In the genomic region with DNA sequence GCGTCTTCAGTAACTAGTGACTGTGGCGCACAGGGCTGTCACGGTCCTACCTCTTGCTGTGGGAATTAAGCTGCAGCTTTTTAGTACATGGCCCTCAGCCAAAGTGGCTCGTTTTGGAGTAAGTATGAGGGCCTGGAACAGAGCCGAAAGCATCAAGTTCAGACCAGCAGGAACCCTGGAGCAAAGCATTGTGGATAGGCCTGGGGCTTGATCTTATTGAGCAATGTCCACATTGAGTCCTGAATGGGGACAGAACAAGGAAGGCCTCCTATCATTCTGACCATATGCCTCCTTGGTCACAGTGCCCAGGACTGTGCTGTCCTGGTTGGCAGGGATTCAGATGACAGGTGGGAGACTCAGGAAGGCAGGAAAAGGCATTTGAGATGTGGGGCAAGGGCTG, we compare ENCODE assay signal across 13 mouse cellular contexts. TPM values are rescaled to one million over a fixed set of nuclear protein-coding genes. Genes with fewer than 3 reads are reported as not detected.
DNase-seq lines count a peak whose midpoint lies in the region; ATAC-seq and TF ChIP-seq lines count a peak whose summit lies in the region.
"Had no signal": no experiment of that assay in that cellular context is flagged by ENCODE, and none has a peak within 500 bp of the region (broad histone marks: within the 10 kb centered on the region; RNA-seq: fewer than 3 reads in every experiment).

No protein-coding gene starts in this region.

- H3K4me3 ChIP-seq in hindbrain, postnatal 0 days (ENCODE audit: low read length) = no peak overlapping the region
- no peak overlapping the region for H3K4me3 ChIP-seq in hindbrain, embryonic 10.5 days
- H3K4me3 ChIP-seq in lung, adult 2 months (replicated peaks; ENCODE audit: extremely low read depth, low read depth, low read length) = no peak overlapping the region
- H3K4me3 ChIP-seq: limb, embryonic 13.5 days had no signal

- no peaks in the 10 kb centered on the region for H3K4me1 ChIP-seq in hindbrain, postnatal 0 days (ENCODE audit: insufficient read depth, low read length)
- peaks cover 13% of the 10 kb centered on the region for H3K4me1 ChIP-seq in hindbrain, embryonic 10.5 days (replicated peaks)
- peaks cover 15% of the 10 kb centered on the region for H3K4me1 ChIP-seq in lung, adult 2 months (ENCODE audit: control insufficient read depth, insufficient read depth, low read length)

- ATAC-seq in hindbrain, postnatal 0 days = peak; percentile 64
- ATAC-seq: forebrain, postnatal 0 days had no signal

- no peak for TF ChIP-seq POLR2A in lung, adult 2 months (IDR thresholded peaks at IDR 0.05; ENCODE audit: borderline replicate concordance, extremely low read depth, low read depth, low read length)

- peak; percentile 60 for DNase-seq in hindbrain, postnatal 0 days (ENCODE audit: low spot score)
- DNase-seq in hindbrain, embryonic 10.5 days (ENCODE audit: low spot score) = no peak
- DNase-seq in adipocyte (ENCODE audit: low spot score) = peak; percentile 53
- DNase-seq in cerebellum, adult 11 months = peak; percentile 81
- DNase-seq in lung, adult 2 months = peak; percentile 19
- DNase-seq in kidney, postnatal 14 days = no peak
- no peak for DNase-seq in retina, postnatal 1 day
- DNase-seq in frontal cortex, postnatal 14 days (ENCODE audit: low spot score in 2 of 2) = no peak
- DNase-seq: adrenal gland, adult 8-10 months; embryo, embryonic 11 days; forebrain, postnatal 0 days had no signal

- H3K9me3 ChIP-seq in hindbrain, postnatal 0 days (ENCODE audit: low read length) = no peaks in the 10 kb centered on the region
- H3K9me3 ChIP-seq in hindbrain, embryonic 10.5 days = no peaks in the 10 kb centered on the region
- H3K9me3 ChIP-seq: G1E; limb, embryonic 13.5 days had no signal

- H3K36me3 ChIP-seq in hindbrain, postnatal 0 days (ENCODE audit: insufficient read depth, low read length) = no peaks in the 10 kb centered on the region
- H3K36me3 ChIP-seq in hindbrain, embryonic 10.5 days = no peaks in the 10 kb centered on the region
- H3K36me3 ChIP-seq: G1E; limb, embryonic 13.5 days had no signal

- H3K9ac ChIP-seq in hindbrain, postnatal 0 days (replicated peaks; ENCODE audit: low read length) = no peak overlapping the region
- H3K9ac ChIP-seq: forebrain, postnatal 0 days; limb, embryonic 13.5 days had no signal

- no peaks in the 10 kb centered on the region for H3K27me3 ChIP-seq in hindbrain, postnatal 0 days (ENCODE audit: insufficient read depth, low read length)
- H3K27me3 ChIP-seq in hindbrain, embryonic 10.5 days (ENCODE audit: insufficient read depth, poor library complexity, severe bottlenecking) = peaks cover 35% of the 10 kb centered on the region

- H3K27ac ChIP-seq in hindbrain, postnatal 0 days = no peak overlapping the region
- no peak overlapping the region for H3K27ac ChIP-seq in hindbrain, embryonic 10.5 days
- H3K27ac ChIP-seq: limb, embryonic 13.5 days had no signal

- 63% methylated on average over 5 of the region's 5 CpGs for WGBS in hindbrain, postnatal 0 days
- WGBS in hindbrain, embryonic 10.5 days = 78% methylated on average over 5 of the region's 5 CpGs
- 52% methylated on average over 5 of the region's 5 CpGs for WGBS in lung, adult 2 months

- no peak for TF ChIP-seq CTCF in hindbrain, postnatal 0 days (IDR thresholded peaks at IDR 0.05; ENCODE audit: low read depth)
- no peak for TF ChIP-seq CTCF in lung, adult 2 months (IDR thresholded peaks at IDR 0.05; ENCODE audit: insufficient read depth, low read length)

- no peak overlapping the region for H3K4me2 ChIP-seq in hindbrain, postnatal 0 days (ENCODE audit: low read depth, low read length)
- H3K4me2 ChIP-seq: limb, embryonic 13.5 days had no signal

RNA-seq across cellular contexts. Expression of a gene that starts 10.9 kb away (rescaled TPM):
- 23.7 and 33.8 TPM in 2 replicates for total RNA-seq in hindbrain, postnatal 0 days (2014; rRNA removed)
- 3.6 and 4.8 TPM in 2 replicates for polyA plus RNA-seq in hindbrain, postnatal 0 days (2015; fragmentation: Nextera tagmentation; extraction: Ambion mirVana)
- polyA plus RNA-seq in hindbrain, embryonic 10.5 days (2016; fragmentation: Nextera tagmentation; extraction: Ambion mirVana) = 2.8 and 3.6 TPM in 2 replicates
- polyA plus RNA-seq in lung, adult 2 months (2012; rRNA removed) = 5.3 and 6.8 TPM in 2 replicates
- polyA plus RNA-seq: G1E had no signal

RNA-seq across cellular contexts. Expression of a gene that starts 59.0 kb away (rescaled TPM):
- total RNA-seq in hindbrain, postnatal 0 days (2014; rRNA removed) = 2.2 and 5.3 TPM in 2 replicates
- polyA plus RNA-seq in hindbrain, postnatal 0 days (2015; fragmentation: Nextera tagmentation; extraction: Ambion mirVana) = 50.1 and 57.6 TPM in 2 replicates
- 85.5 and 89.4 TPM in 2 replicates for polyA plus RNA-seq in hindbrain, embryonic 10.5 days (2016; fragmentation: Nextera tagmentation; extraction: Ambion mirVana)
- polyA plus RNA-seq in lung, adult 2 months (2012; rRNA removed) = 0.96 and 1.1 TPM in 2 replicates

Comparison
In these comparisons a context has a peak if more than half of its experiments do, and no peak if none do; other contexts are left out.
1. DNase-seq: peak in hindbrain, postnatal 0 days (single experiment), adipocyte (single experiment), cerebellum, adult 11 months (single experiment) and lung, adult 2 months (single experiment); none in hindbrain, embryonic 10.5 days (single experiment), kidney, postnatal 14 days (single experiment), retina, postnatal 1 day (single experiment) and frontal cortex, postnatal 14 days (0 of 2).
2. RNA of a gene that starts 59.0 kb away (polyA plus RNA-seq): 85.5 to 89.4 TPM in hindbrain, embryonic 10.5 days and 50.1 to 57.6 TPM in hindbrain, postnatal 0 days; 0.96 to 1.1 TPM in lung, adult 2 months; every median in the first group is over 10 times any median in the second.